Mouse (Mus musculus) forebrain, embryonic 13.5 days (tissue): ENCODE measurements around the gene Col25a1. TPM values are rescaled to one million over a fixed set of nuclear protein-coding genes. Genes with fewer than 3 reads are reported as not detected.

Experiments used
- ATAC-seq: fragments of 200-750 bp; cut with Nextera tagmentation; 2 replicates; pipeline ENCODE4 v1.8.0; 2017
- H3K27ac ChIP-seq: fragments of 300-500 bp; sonication (generic); 2 replicates; pipeline ENCODE4 v1.5.1; 2015; ENCODE audit warnings: inconsistent platforms, mild to moderate bottlenecking, moderate library complexity
- H3K27me3 ChIP-seq: fragments of 300-500 bp; sonication (generic); 2 replicates; pipeline ENCODE4 v1.6.1; 2015; ENCODE audit warnings: mild to moderate bottlenecking, inconsistent platforms
- H3K36me3 ChIP-seq: fragments of 300-500 bp; sonication (generic); 2 replicates; pipeline ENCODE4 v1.6.1; 2015; ENCODE audit warnings: mild to moderate bottlenecking, inconsistent platforms; ENCODE audit not compliant: poor library complexity, severe bottlenecking
- H3K4me1 ChIP-seq: fragments of 300-500 bp; sonication (generic); 2 replicates; pipeline ENCODE4 v1.6.1; 2015; ENCODE audit warnings: inconsistent platforms
- H3K4me2 ChIP-seq: fragments of 300-500 bp; sonication (generic); 2 replicates; pipeline ENCODE4 v1.6.1; 2015; ENCODE audit warnings: inconsistent platforms, mild to moderate bottlenecking, moderate library complexity
- H3K4me3 ChIP-seq: fragments of 300-500 bp; sonication (generic); 2 replicates; pipeline ENCODE4 v1.5.1; 2015; ENCODE audit warnings: mild to moderate bottlenecking, inconsistent platforms
- H3K9ac ChIP-seq: fragments of 300-500 bp; sonication (generic); 2 replicates; pipeline ENCODE4 v1.6.1; 2015; ENCODE audit warnings: mild to moderate bottlenecking, inconsistent platforms
- H3K9me3 ChIP-seq: fragments of 300-500 bp; sonication (generic); replicated peaks from 2 replicates; pipeline ENCODE4 v1.6.1; 2016; ENCODE audit warnings: inconsistent platforms
- WGBS: fragments of 180-500 bp; shearing (Covaris S2); methylation state at CpG from one replicate; pipeline ENCODE4 v1.1.7; 2015; 5-methylcytosine and 5-hydroxymethylcytosine counted together
- polyA plus RNA-seq: library from polyadenylated mRNA; unstranded; fragments of >200 nt; fragmentation: Nextera tagmentation; extraction: Ambion mirVana; gene quantifications from 2 replicates; pipeline ENCODE4 v1.2.1, GENCODE M21; 2015

The Col25a1 gene
- polyA plus RNA-seq, 1 experiment from 2014 or later: 2.2 TPM

GRCm38 (mm10) chr3:130128564-130128963 is 2.7 kb upstream of the Col25a1 start:
- ATAC-seq: peak; percentile 80
- Histone ChIP-seq H3K27ac (no peak overlapping the region), H3K27me3 (no peaks in the 10 kb centered on the region), H3K4me3 (no peak overlapping the region), H3K9me3 (no peaks in the 10 kb centered on the region), H3K4me1 (no peaks in the 10 kb centered on the region), H3K9ac (no peak overlapping the region), H3K4me2 (no peak overlapping the region), H3K36me3 (no peaks in the 10 kb centered on the region)
- WGBS: 80% methylated on average over 11 of the region's 11 CpGs

- Histone ChIP-seq H3K4me1 (no peaks in the 10 kb centered on the region), H3K27ac (no peak overlapping the region), H3K9me3 (no peaks in the 10 kb centered on the region), H3K36me3 (no peaks in the 10 kb centered on the region), H3K9ac (no peak overlapping the region), H3K4me2 (no peak overlapping the region), H3K4me3 (no peak overlapping the region), H3K27me3 (no peaks in the 10 kb centered on the region)
- peak; percentile 36 for ATAC-seq
- WGBS: 60% methylated on average over 10 of the region's 10 CpGs
These were observed 1.6 kb upstream of the Col25a1 start for GRCm38 (mm10) chr3:130129635-130130206.

- ATAC-seq: no peak
- no peak overlapping the region for H3K4me3 ChIP-seq
- H3K4me2 ChIP-seq: no peak overlapping the region
- no peaks in the 10 kb centered on the region; the same call in 1 of the 2 replicates for H3K9me3 ChIP-seq
- no peak overlapping the region for H3K27ac ChIP-seq
- H3K9ac ChIP-seq: no peak overlapping the region
- no peaks in the 10 kb centered on the region for H3K4me1 ChIP-seq
- H3K36me3 ChIP-seq: no peaks in the 10 kb centered on the region
- H3K27me3 ChIP-seq: no peaks in the 10 kb centered on the region
These were observed 5.9 kb downstream of the Col25a1 start for GRCm38 (mm10) chr3:130137204-130137603.

GRCm38 (mm10) chr3:130137640-130138039 is 6.3 kb downstream of the Col25a1 start:
- Histone ChIP-seq H3K27ac (no peak overlapping the region), H3K27me3 (no peaks in the 10 kb centered on the region), H3K36me3 (no peaks in the 10 kb centered on the region), H3K4me1 (no peaks in the 10 kb centered on the region), H3K9me3 (no peaks in the 10 kb centered on the region; the same call in 1 of the 2 replicates), H3K4me3 (no peak overlapping the region), H3K9ac (no peak overlapping the region), H3K4me2 (no peak overlapping the region)
- no peak for ATAC-seq
- 76% methylated on average over 3 of the region's 3 CpGs for WGBS

GRCm38 (mm10) chr3:130145874-130146273 is 14.6 kb downstream of the Col25a1 start:
- ATAC-seq: no peak

GRCm38 (mm10) chr3:130147827-130148226 is 16.5 kb downstream of the Col25a1 start:
- H3K9me3 ChIP-seq: no peaks in the 10 kb centered on the region
- H3K36me3 ChIP-seq: no peaks in the 10 kb centered on the region
- no peak overlapping the region for H3K9ac ChIP-seq
- H3K27ac ChIP-seq: no peak overlapping the region
- WGBS: 52% methylated on average over 8 of the region's 8 CpGs
- H3K4me1 ChIP-seq: no peaks in the 10 kb centered on the region
- no peak overlapping the region for H3K4me2 ChIP-seq
- ATAC-seq: no peak
- H3K4me3 ChIP-seq: no peak overlapping the region
- H3K27me3 ChIP-seq: no peaks in the 10 kb centered on the region

More at GRCm38 (mm10) chr3:130145874-130146273, 14.6 kb downstream of the Col25a1 start:
- Histone ChIP-seq H3K9me3 (no peaks in the 10 kb centered on the region; the same call in 1 of the 2 replicates), H3K36me3 (no peaks in the 10 kb centered on the region), H3K27me3 (no peaks in the 10 kb centered on the region), H3K4me3 (no peak overlapping the region), H3K4me1 (no peaks in the 10 kb centered on the region), H3K9ac (peak overlapping the region; percentile 9; the same call in 1 of the 2 replicates), H3K4me2 (no peak overlapping the region), H3K27ac (no peak overlapping the region)
- 75% methylated on average over 12 of the region's 12 CpGs for WGBS

- no peak overlapping the region for H3K9ac ChIP-seq
- H3K9me3 ChIP-seq: no peaks in the 10 kb centered on the region
- no peaks in the 10 kb centered on the region for H3K27me3 ChIP-seq
- no peak overlapping the region for H3K27ac ChIP-seq
- no peaks in the 10 kb centered on the region for H3K4me1 ChIP-seq
- no peak overlapping the region for H3K4me2 ChIP-seq
- no peak overlapping the region for H3K4me3 ChIP-seq
- 83% methylated on average over 1 of the region's 1 CpGs for WGBS
- ATAC-seq: no peak
- H3K36me3 ChIP-seq: no peaks in the 10 kb centered on the region
These were observed 17.9 kb downstream of the Col25a1 start for GRCm38 (mm10) chr3:130149180-130149579.

GRCm38 (mm10) chr3:130153117-130153516 is 21.8 kb downstream of the Col25a1 start:
- Histone ChIP-seq H3K9ac (no peak overlapping the region), H3K4me1 (no peaks in the 10 kb centered on the region), H3K36me3 (no peaks in the 10 kb centered on the region), H3K9me3 (no peaks in the 10 kb centered on the region), H3K4me3 (no peak overlapping the region), H3K27ac (no peak overlapping the region), H3K27me3 (no peaks in the 10 kb centered on the region), H3K4me2 (no peak overlapping the region)
- 92% methylated on average over 3 of the region's 3 CpGs for WGBS
- no peak for ATAC-seq

GRCm38 (mm10) chr3:130157551-130157950 is 26.2 kb downstream of the Col25a1 start:
- Histone ChIP-seq H3K4me1 (peaks cover 5% of the 10 kb centered on the region; the same call in 1 of the 2 replicates), H3K4me2 (no peak overlapping the region), H3K27me3 (no peaks in the 10 kb centered on the region), H3K36me3 (no peaks in the 10 kb centered on the region), H3K4me3 (no peak overlapping the region), H3K9me3 (no peaks in the 10 kb centered on the region), H3K27ac (no peak overlapping the region), H3K9ac (no peak overlapping the region)
- WGBS: 27% methylated on average over 3 of the region's 3 CpGs
- ATAC-seq: no peak

GRCm38 (mm10) chr3:130159906-130160305 is 28.6 kb downstream of the Col25a1 start:
- Histone ChIP-seq H3K9ac (no peak overlapping the region), H3K9me3 (no peaks in the 10 kb centered on the region), H3K4me1 (peaks cover 5% of the 10 kb centered on the region; the same call in 1 of the 2 replicates), H3K4me3 (no peak overlapping the region), H3K4me2 (no peak overlapping the region), H3K36me3 (no peaks in the 10 kb centered on the region), H3K27ac (no peak overlapping the region), H3K27me3 (no peaks in the 10 kb centered on the region)
- ATAC-seq: no peak
- 75% methylated on average over 4 of the region's 4 CpGs for WGBS

GRCm38 (mm10) chr3:130160902-130161301 is 29.6 kb downstream of the Col25a1 start:
- Histone ChIP-seq H3K36me3 (no peaks in the 10 kb centered on the region), H3K27ac (no peak overlapping the region), H3K4me2 (no peak overlapping the region), H3K4me3 (no peak overlapping the region), H3K4me1 (peaks cover 5% of the 10 kb centered on the region; the same call in 1 of the 2 replicates), H3K9me3 (no peaks in the 10 kb centered on the region), H3K27me3 (no peaks in the 10 kb centered on the region), H3K9ac (no peak overlapping the region)
- 39% methylated on average over 4 of the region's 4 CpGs for WGBS
- ATAC-seq: no peak

GRCm38 (mm10) chr3:130161323-130161917 is 30.1 kb downstream of the Col25a1 start:
- H3K27me3 ChIP-seq: no peaks in the 10 kb centered on the region
- H3K4me3 ChIP-seq: no peak overlapping the region
- H3K9ac ChIP-seq: no peak overlapping the region; the same call in 1 of the 2 replicates
- H3K36me3 ChIP-seq: no peaks in the 10 kb centered on the region
- H3K9me3 ChIP-seq: no peaks in the 10 kb centered on the region
- H3K27ac ChIP-seq: no peak overlapping the region
- H3K4me1 ChIP-seq: peaks cover 5% of the 10 kb centered on the region; the same call in 1 of the 2 replicates
- peak; percentile 50; the same call in 1 of the 2 replicates for ATAC-seq
- 17% methylated on average over 13 of the region's 13 CpGs for WGBS
- peak overlapping the region; percentile 30 for H3K4me2 ChIP-seq
